Mouse (Mus musculus): ENCODE measurements around the gene Sys1.

The Sys1 gene

GRCm38 (mm10) chr2:164456864-164457300 is at the start of gene Sys1:
TSS of gene Sys1 (plus strand) at chr2:164456964.
- no peak for DNase-seq (ENCODE audit: extremely low read depth, low read depth, low spot score)

- DNase-seq (ENCODE audit: extremely low read depth, low read depth, low spot score) = no peak
Observed at GRCm38 (mm10) chr2:164407708-164408107, 49.1 kb upstream of the Sys1 start.

GRCm38 (mm10) chr2:164414167-164414566 is 42.6 kb upstream of the Sys1 start:
- no peak for DNase-seq (ENCODE audit: extremely low read depth, low read depth, low spot score)

- DNase-seq (ENCODE audit: extremely low read depth, low read depth, low spot score) = no peak
Observed at GRCm38 (mm10) chr2:164414581-164414980, 42.2 kb upstream of the Sys1 start.

GRCm38 (mm10) chr2:164417198-164417597 is 39.6 kb upstream of the Sys1 start:
- no peak for DNase-seq (ENCODE audit: extremely low read depth, low read depth, low spot score)

- no peak for DNase-seq (ENCODE audit: extremely low read depth, low read depth, low spot score)
Observed at GRCm38 (mm10) chr2:164418308-164418875, 38.4 kb upstream of the Sys1 start.

GRCm38 (mm10) chr2:164419489-164419888 is 37.3 kb upstream of the Sys1 start:
- no peak for DNase-seq (ENCODE audit: extremely low read depth, low read depth, low spot score)

- no peak for DNase-seq (ENCODE audit: extremely low read depth, low read depth, low spot score)
Observed at GRCm38 (mm10) chr2:164421306-164421705, 35.5 kb upstream of the Sys1 start.

- no peak for DNase-seq (ENCODE audit: extremely low read depth, low read depth, low spot score)
Observed at GRCm38 (mm10) chr2:164421979-164422378, 34.8 kb upstream of the Sys1 start.

- DNase-seq (ENCODE audit: extremely low read depth, low read depth, low spot score) = no peak
Observed at GRCm38 (mm10) chr2:164422675-164423393, 33.9 kb upstream of the Sys1 start.

GRCm38 (mm10) chr2:164423464-164423863 is 33.3 kb upstream of the Sys1 start:
- no peak for DNase-seq (ENCODE audit: extremely low read depth, low read depth, low spot score)

GRCm38 (mm10) chr2:164424406-164424805 is 32.4 kb upstream of the Sys1 start:
- DNase-seq (ENCODE audit: extremely low read depth, low read depth, low spot score) = no peak

- no peak for DNase-seq (ENCODE audit: extremely low read depth, low read depth, low spot score)
Observed at GRCm38 (mm10) chr2:164425401-164425800, 31.4 kb upstream of the Sys1 start.

- no peak for DNase-seq (ENCODE audit: extremely low read depth, low read depth, low spot score)
Observed at GRCm38 (mm10) chr2:164426121-164426520, 30.6 kb upstream of the Sys1 start.

- no peak for DNase-seq (ENCODE audit: extremely low read depth, low read depth, low spot score)
Observed at GRCm38 (mm10) chr2:164426952-164427351, 29.8 kb upstream of the Sys1 start.

- no peak for DNase-seq (ENCODE audit: extremely low read depth, low read depth, low spot score)
Observed at GRCm38 (mm10) chr2:164428451-164428850, 28.3 kb upstream of the Sys1 start.

- DNase-seq (ENCODE audit: extremely low read depth, low read depth, low spot score) = no peak
Observed at GRCm38 (mm10) chr2:164429881-164430615, 26.7 kb upstream of the Sys1 start.

GRCm38 (mm10) chr2:164430697-164431096 is 26.1 kb upstream of the Sys1 start:
- DNase-seq (ENCODE audit: extremely low read depth, low read depth, low spot score) = no peak

GRCm38 (mm10) chr2:164431676-164432465 is 24.9 kb upstream of the Sys1 start:
- no peak for DNase-seq (ENCODE audit: extremely low read depth, low read depth, low spot score)

- no peak for DNase-seq (ENCODE audit: extremely low read depth, low read depth, low spot score)
Observed at GRCm38 (mm10) chr2:164432541-164433191, 24.1 kb upstream of the Sys1 start.

Data from fat pad, adult 2 months (tissue).